Mouse (Mus musculus) heart, postnatal 0 days (tissue): ENCODE results near the gene Hpcal1.

ENCODE experiments used
- CTCF ChIP-seq: IDR thresholded peaks from 2 replicates; pipeline ENCODE4 v1.5.1; 2016; ENCODE audit warnings: antibody characterized with exemption, control low read depth, low read depth
- EP300 ChIP-seq: IDR thresholded peaks from 2 replicates; pipeline ENCODE4 v1.6.1; 2016; ENCODE audit warnings: antibody characterized with exemption, low read depth

- TF ChIP-seq CTCF (no peak), EP300 (no peak)
Observed at GRCm38 (mm10) chr12:17652216-17653050, 38.2 kb upstream of the Hpcal1 start.
